Mouse (Mus musculus) intestine, embryonic 14.5 days (tissue): ENCODE data around the gene Chst5. TPM values are rescaled to one million over a fixed set of nuclear protein-coding genes. Genes with fewer than 3 reads are reported as not detected.

Source experiments
- ATAC-seq: fragments of 200-750 bp; cut with Nextera tagmentation; replicated peaks from 2 replicates; pipeline ENCODE4 v1.8.0; 2017; ENCODE audit warnings: low read depth, moderate number of reproducible peaks, moderate TSS enrichment, moderate library complexity; ENCODE audit not compliant: low FRiP score, low TSS enrichment
- DNase-seq: peaks from one replicate; pipeline ENCODE4 v3.0.0-alpha.2; 2018; ENCODE audit warnings: low spot score
- H3K27ac ChIP-seq: fragments of 300-500 bp; sonication (generic); 2 replicates; pipeline ENCODE4 v1.5.1; 2014; ENCODE audit warnings: low read depth, mild to moderate bottlenecking, control low read depth
- H3K27me3 ChIP-seq: fragments of 300-500 bp; sonication (generic); replicated peaks from 2 replicates; pipeline ENCODE4 v1.6.1; 2014; ENCODE audit warnings: low read length, control low read depth; ENCODE audit not compliant: control insufficient read depth, insufficient read depth
- H3K36me3 ChIP-seq: fragments of 300-500 bp; sonication (generic); 2 replicates; pipeline ENCODE4 v1.6.1; 2014; ENCODE audit warnings: low read length, control low read depth; ENCODE audit not compliant: control insufficient read depth, insufficient read depth
- H3K4me1 ChIP-seq: fragments of 300-500 bp; sonication (generic); replicated peaks from 2 replicates; pipeline ENCODE4 v1.6.1; 2014; ENCODE audit warnings: low read length, control low read depth, mixed read lengths; ENCODE audit not compliant: control insufficient read depth, insufficient read depth
- H3K4me2 ChIP-seq: fragments of 300-500 bp; sonication (generic); 2 replicates; pipeline ENCODE4 v1.6.1; 2014; ENCODE audit warnings: low read length
- H3K4me3 ChIP-seq: fragments of 300-500 bp; sonication (generic); 2 replicates; pipeline ENCODE4 v1.5.1; 2014; ENCODE audit warnings: low read depth, low read length, control low read depth, mixed read lengths
- H3K9ac ChIP-seq: fragments of 300-500 bp; sonication (generic); 2 replicates; pipeline ENCODE4 v1.6.1; 2014; ENCODE audit warnings: mild to moderate bottlenecking, low read length
- H3K9me3 ChIP-seq: fragments of 300-500 bp; sonication (generic); 2 replicates; pipeline ENCODE4 v1.6.1; 2016; ENCODE audit warnings: low read length, control low read depth; ENCODE audit not compliant: control insufficient read depth
- WGBS: fragments of 180-500 bp; shearing (Covaris S2); extraction: QIAGEN DNeasy Blood & Tissue Kit; methylation state at CpG from one replicate; pipeline ENCODE4 v1.1.7; 2014; 5-methylcytosine and 5-hydroxymethylcytosine counted together
- polyA plus RNA-seq: library from polyadenylated mRNA; unstranded; fragments of >200 nt; fragmentation: Nextera tagmentation; extraction: Ambion mirVana; gene quantifications from 2 replicates; pipeline ENCODE4 v1.2.1, GENCODE M21; 2014

Chst5 gene
- polyA plus RNA-seq, 1 experiment from 2014 or later, result 2.1 TPM

DNA sequence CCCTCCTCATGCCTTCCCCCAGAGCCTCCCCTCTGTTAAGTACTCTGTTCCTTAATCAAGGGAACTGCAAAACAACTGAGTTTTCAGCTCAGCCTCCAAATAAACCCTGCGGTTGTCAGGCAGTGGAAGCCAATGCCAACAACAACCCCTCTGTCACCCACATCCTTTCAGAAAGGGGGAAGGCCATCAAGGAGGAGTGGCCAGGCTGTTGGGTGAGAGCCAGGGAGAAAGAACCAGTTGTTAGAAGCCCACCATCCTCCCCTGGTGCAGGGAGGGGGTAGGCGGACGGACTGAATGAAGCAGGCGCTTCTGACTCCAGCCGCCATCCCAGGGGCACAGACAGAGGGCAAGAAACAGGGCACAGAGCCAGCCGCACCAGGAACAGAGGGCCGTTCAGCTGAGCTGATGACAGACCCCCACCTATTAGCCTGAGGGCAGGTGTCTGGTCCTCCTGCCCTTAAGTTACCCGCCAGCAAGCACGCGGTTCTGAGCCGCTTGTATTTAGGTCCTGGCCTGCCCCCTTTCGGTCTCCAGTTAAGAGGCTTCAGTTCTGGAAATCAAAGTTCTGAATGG is 2.7 kb upstream of the Chst5 start:
- Histone ChIP-seq H3K36me3 (no peaks in the 10 kb centered on the region), H3K4me2 (no peak overlapping the region), H3K4me3 (no peak overlapping the region), H3K9me3 (no peaks in the 10 kb centered on the region), H3K27ac (no peak overlapping the region), H3K9ac (no peak overlapping the region), H3K4me1 (0 out of 2 replicates have a peak, but pooled peaks cover 4% of the 10 kb centered on the region), H3K27me3 (peaks cover 20% of the 10 kb centered on the region)
- peak; percentile 66 for ATAC-seq
- WGBS, result 67% methylated on average over 12 of the region's 12 CpGs
- DNase-seq, result no peak

DNA sequence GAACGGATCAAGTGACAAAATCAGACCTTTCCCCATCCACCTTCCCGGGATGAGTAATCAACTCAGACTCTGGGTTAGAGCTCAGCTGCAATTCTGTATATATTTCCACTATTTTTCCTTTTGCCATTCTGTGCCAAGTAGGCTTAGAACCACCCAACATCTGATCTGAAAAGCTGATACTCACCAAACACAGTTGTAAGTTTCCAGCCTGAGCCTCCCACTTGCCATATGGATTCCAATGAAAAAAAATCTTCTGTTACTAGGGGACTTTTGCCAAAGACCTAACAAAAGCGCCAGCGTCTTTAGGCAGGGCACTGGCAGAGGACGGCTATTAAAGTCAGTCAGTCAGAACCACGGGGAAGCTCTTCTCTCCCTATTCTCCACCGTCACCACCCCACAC is 1.3 kb upstream of the Chst5 start:
- DNase-seq, result no peak
- H3K4me3 ChIP-seq, result no peak overlapping the region
- H3K4me2 ChIP-seq, result no peak overlapping the region
- H3K27ac ChIP-seq, result no peak overlapping the region
- H3K27me3 ChIP-seq, result peaks cover 20% of the 10 kb centered on the region
- H3K9me3 ChIP-seq, result no peaks in the 10 kb centered on the region
- no peaks in the 10 kb centered on the region for H3K36me3 ChIP-seq
- H3K4me1 ChIP-seq, result 0 out of 2 replicates have a peak, but pooled peaks cover 4% of the 10 kb centered on the region
- ATAC-seq, result no peak
- H3K9ac ChIP-seq, result no peak overlapping the region
- 61% methylated on average over 7 of the region's 7 CpGs for WGBS

DNA sequence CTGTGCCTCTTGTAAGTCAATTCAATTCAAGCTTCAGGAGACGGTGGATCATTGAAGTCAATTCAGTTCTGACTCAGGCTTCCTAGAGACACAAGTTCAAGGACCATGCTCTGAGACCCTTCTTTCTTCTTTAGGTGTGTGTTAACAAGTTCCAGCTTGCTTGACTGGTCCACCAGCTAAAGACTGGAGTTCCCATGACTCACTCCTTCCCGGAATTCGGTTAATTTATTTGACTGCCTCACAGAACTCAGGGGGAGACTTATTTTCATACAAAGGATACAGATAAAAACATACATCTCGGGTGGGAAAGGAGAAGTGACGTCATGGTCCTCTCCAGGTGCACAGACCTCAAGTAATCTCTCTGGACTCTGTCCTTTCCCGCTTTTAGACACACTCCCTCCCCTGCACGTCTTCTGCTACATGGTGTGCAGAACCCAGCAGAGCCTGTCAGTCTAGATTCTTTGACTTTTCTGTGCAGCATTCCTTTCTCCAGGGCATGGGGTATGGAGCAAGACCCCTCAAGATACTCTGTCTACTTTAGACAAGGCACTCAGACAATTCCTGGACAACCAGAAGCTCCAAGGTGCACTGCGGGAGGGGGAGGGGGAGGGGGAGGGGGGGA is 4.6 kb downstream of the Chst5 start:
- no peaks in the 10 kb centered on the region for H3K9me3 ChIP-seq
- no peak overlapping the region for H3K9ac ChIP-seq
- peaks cover 12% of the 10 kb centered on the region; the same call in 1 of the 2 replicates for H3K27me3 ChIP-seq
- H3K4me1 ChIP-seq, result 0 out of 2 replicates have a peak, but pooled peaks cover 4% of the 10 kb centered on the region
- no peak overlapping the region for H3K4me3 ChIP-seq
- H3K36me3 ChIP-seq, result no peaks in the 10 kb centered on the region
- DNase-seq (peak; percentile 54), ATAC-seq (peak; percentile 60; the same call in 1 of the 2 replicates)
- 57% methylated on average over 8 of the region's 8 CpGs for WGBS
- H3K27ac ChIP-seq, result no peak overlapping the region
- H3K4me2 ChIP-seq, result no peak overlapping the region

DNA sequence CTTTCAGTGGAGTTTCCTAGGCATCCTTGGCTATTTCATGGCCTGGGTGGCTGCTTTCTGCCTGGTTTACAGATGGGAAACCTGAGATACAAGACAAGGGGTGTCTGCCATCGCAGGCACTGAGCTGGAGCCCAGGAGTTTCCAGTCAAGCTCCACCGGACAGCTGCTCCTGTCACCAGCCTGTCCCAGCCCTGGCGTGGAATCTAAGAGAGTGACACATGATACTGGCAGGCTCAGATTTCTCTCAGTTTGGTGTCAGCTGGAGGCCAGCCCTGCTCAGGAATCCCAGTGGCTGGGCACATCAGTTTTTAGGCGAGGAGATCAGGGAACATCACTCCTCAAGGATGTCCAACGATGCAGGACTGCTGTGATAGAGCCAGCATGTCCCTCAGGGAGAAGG is 8.2 kb downstream of the Chst5 start:
- no peak overlapping the region for H3K4me2 ChIP-seq
- no peak for ATAC-seq
- no peak overlapping the region for H3K4me3 ChIP-seq
- H3K27ac ChIP-seq, result no peak overlapping the region
- DNase-seq, result no peak
- H3K4me1 ChIP-seq, result no peaks in the 10 kb centered on the region
- H3K9ac ChIP-seq, result no peak overlapping the region
- H3K9me3 ChIP-seq, result no peaks in the 10 kb centered on the region
- no peaks in the 10 kb centered on the region for H3K27me3 ChIP-seq
- H3K36me3 ChIP-seq, result no peaks in the 10 kb centered on the region
- 36% methylated on average over 5 of the region's 5 CpGs for WGBS

DNA sequence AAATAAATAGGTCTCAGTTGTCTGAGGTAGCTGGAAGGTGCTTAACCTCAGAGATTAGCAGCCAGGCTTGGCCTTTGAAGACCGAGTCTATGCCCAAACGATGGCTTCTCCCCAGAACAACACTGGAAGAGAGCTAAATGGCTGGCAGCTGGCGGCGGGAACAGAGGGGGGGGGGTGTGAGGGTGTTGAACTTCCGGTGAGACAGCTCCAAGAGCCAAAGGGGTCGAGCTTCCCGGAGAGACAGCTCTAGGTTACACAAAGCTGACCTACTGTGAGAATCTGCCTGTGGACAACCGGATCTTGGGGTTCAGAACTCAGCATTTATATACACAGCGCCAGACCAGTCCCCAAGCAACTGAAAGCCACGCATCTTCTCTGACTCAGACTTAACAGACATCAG is 11.7 kb downstream of the Chst5 start:
- Histone ChIP-seq H3K9me3 (no peaks in the 10 kb centered on the region), H3K27ac (no peak overlapping the region), H3K27me3 (no peaks in the 10 kb centered on the region), H3K36me3 (no peaks in the 10 kb centered on the region), H3K4me2 (no peak overlapping the region), H3K9ac (no peak overlapping the region), H3K4me3 (no peak overlapping the region), H3K4me1 (no peaks in the 10 kb centered on the region)
- WGBS, result 39% methylated on average over 10 of the region's 10 CpGs
- DNase-seq (no peak), ATAC-seq (no peak)

DNA sequence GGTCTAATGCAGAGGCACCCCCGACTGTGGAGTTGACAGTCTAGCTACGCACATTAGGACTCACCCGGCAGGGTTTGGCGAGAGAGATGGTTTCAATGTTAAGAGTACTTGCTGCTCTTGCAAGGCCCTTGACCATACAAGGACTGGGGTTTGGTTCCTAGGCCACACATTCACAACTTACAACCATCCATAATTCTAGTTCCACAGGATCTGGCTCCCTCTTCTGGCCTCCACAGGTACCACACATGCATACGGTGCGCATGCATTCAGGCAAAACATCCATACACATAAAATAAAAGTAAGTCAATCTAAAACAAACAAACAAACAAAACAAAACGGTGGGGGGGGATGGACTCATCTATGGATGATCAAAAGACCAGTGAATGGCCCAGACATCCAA is 15.3 kb downstream of the Chst5 start:
- H3K36me3 ChIP-seq, result no peaks in the 10 kb centered on the region
- no peak overlapping the region for H3K27ac ChIP-seq
- no peak overlapping the region for H3K9ac ChIP-seq
- 89% methylated on average over 7 of the region's 7 CpGs for WGBS
- peaks cover 6% of the 10 kb centered on the region; the same call in 1 of the 2 replicates for H3K4me1 ChIP-seq
- H3K9me3 ChIP-seq, result no peaks in the 10 kb centered on the region
- no peak overlapping the region for H3K4me3 ChIP-seq
- no peak overlapping the region for H3K4me2 ChIP-seq
- DNase-seq (no peak), ATAC-seq (no peak)
- H3K27me3 ChIP-seq, result peaks cover 18% of the 10 kb centered on the region

DNA sequence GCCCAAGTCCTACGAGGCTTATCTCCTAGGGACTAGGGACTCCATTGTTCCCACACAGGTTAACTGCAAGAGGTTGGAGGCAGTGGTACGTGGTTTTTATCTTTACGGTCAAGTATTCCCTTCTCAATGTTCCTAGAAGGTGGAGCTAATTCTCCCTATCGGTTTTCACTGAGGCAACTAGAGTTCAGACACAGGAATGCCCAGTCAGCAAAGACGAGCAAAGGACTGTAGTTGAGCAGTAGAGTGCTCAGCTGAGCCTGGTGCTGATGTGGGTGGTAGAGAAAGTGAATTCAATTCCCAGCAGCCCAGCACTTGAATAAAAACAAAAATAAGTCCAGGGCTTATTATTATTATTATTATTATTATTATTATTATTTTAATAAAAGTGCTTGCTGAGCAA is 17.6 kb downstream of the Chst5 start:
- no peak overlapping the region for H3K9ac ChIP-seq
- peaks cover 7% of the 10 kb centered on the region for H3K4me1 ChIP-seq
- no peaks in the 10 kb centered on the region for H3K36me3 ChIP-seq
- H3K4me3 ChIP-seq, result no peak overlapping the region
- no peak overlapping the region for H3K4me2 ChIP-seq
- no peak for DNase-seq
- WGBS, result 58% methylated on average over 5 of the region's 5 CpGs
- no peak overlapping the region for H3K27ac ChIP-seq
- H3K9me3 ChIP-seq, result no peaks in the 10 kb centered on the region
- no peak for ATAC-seq
- peaks cover 29% of the 10 kb centered on the region for H3K27me3 ChIP-seq

DNA sequence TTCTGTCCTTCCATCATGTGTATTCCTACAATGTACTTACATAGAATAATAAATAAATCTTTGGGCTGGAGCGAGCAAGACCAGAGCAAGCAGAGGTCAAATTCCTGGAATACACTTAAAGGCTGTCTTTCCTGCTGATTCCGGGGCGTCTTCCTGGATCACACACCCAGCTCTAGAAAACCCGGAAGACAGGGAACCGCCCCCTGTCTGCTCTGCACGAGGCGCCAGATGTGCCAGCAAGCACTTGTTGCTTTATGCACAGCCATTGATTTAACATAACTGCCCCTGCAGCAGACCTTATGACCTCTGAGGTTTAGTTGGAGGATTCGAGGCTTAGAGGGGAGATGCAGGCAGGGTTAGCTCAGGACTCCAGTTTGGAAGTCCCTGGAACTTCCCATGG is 18.3 kb downstream of the Chst5 start:
- ATAC-seq (no peak), DNase-seq (peak; percentile 60)
- no peaks in the 10 kb centered on the region for H3K36me3 ChIP-seq

DNA sequence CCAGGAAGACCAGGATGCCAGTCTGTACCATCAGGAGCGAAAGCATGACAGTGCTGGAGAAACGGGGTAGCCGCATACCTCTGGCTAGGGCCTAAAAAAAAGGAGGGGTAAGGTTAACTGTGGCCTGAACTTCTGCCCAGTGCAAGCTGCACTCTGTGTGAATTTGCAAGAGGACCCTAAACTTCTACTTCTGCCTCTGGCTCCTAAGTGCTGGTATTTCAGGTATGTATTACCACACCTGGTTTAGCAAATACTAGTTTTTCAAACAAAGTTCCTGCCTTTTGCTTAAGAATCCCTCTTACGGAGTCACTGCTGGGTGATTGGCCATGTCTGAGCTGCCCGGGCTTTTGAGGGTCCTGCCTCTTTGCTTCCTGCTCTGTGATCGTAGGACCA is 19.3 kb downstream of the Chst5 start:
- no peaks in the 10 kb centered on the region for H3K9me3 ChIP-seq
- 56% methylated on average over 6 of the region's 6 CpGs for WGBS
- H3K27me3 ChIP-seq, result peaks cover 29% of the 10 kb centered on the region
- H3K4me1 ChIP-seq, result peaks cover 7% of the 10 kb centered on the region
- H3K4me2 ChIP-seq, result no peak overlapping the region
- no peak overlapping the region for H3K27ac ChIP-seq
- no peaks in the 10 kb centered on the region for H3K36me3 ChIP-seq
- no peak overlapping the region for H3K4me3 ChIP-seq
- DNase-seq (no peak), ATAC-seq (no peak)
- H3K9ac ChIP-seq, result no peak overlapping the region

More for the DNA sequence above, 18.3 kb downstream of the Chst5 start:
- H3K4me3 ChIP-seq, result no peak overlapping the region
- no peak overlapping the region for H3K27ac ChIP-seq
- H3K4me2 ChIP-seq, result no peak overlapping the region
- 16% methylated on average over 8 of the region's 8 CpGs for WGBS
- H3K4me1 ChIP-seq, result peaks cover 7% of the 10 kb centered on the region
- H3K9me3 ChIP-seq, result no peaks in the 10 kb centered on the region
- H3K9ac ChIP-seq, result no peak overlapping the region
- peaks cover 29% of the 10 kb centered on the region for H3K27me3 ChIP-seq
